Mouse (Mus musculus) embryonic facial prominence, embryonic 15.5 days (tissue): ENCODE results near the gene Alcam. TPM values are rescaled to one million over a fixed set of nuclear protein-coding genes. Genes with fewer than 3 reads are reported as not detected.

Experiments
- ATAC-seq: fragments of 200-750 bp; cut with Nextera tagmentation; 2 replicates; pipeline ENCODE4 v1.8.0; 2017; ENCODE audit warnings: low read depth, moderate TSS enrichment; ENCODE audit not compliant: insufficient number of reproducible peaks, low FRiP score, low TSS enrichment
- H3K27ac ChIP-seq: fragments of 300-500 bp; sonication (generic); replicated peaks from 2 replicates; pipeline ENCODE4 v1.5.1; 2015; ENCODE audit warnings: mild to moderate bottlenecking, inconsistent platforms
- H3K27me3 ChIP-seq: fragments of 300-500 bp; sonication (generic); 2 replicates; pipeline ENCODE4 v1.6.1; 2015; ENCODE audit warnings: inconsistent platforms
- H3K36me3 ChIP-seq: fragments of 300-500 bp; sonication (generic); 2 replicates; pipeline ENCODE4 v1.6.1; 2015; ENCODE audit warnings: mild to moderate bottlenecking, inconsistent platforms
- H3K4me1 ChIP-seq: fragments of 300-500 bp; sonication (generic); 2 replicates; pipeline ENCODE4 v1.6.1; 2015; ENCODE audit warnings: inconsistent platforms
- H3K4me2 ChIP-seq: fragments of 300-500 bp; sonication (generic); replicated peaks from 2 replicates; pipeline ENCODE4 v1.6.1; 2015; ENCODE audit warnings: mild to moderate bottlenecking, inconsistent platforms
- H3K4me3 ChIP-seq: fragments of 300-500 bp; sonication (generic); replicated peaks from 2 replicates; pipeline ENCODE4 v1.5.1; 2015; ENCODE audit warnings: mild to moderate bottlenecking, inconsistent platforms
- H3K9ac ChIP-seq: fragments of 300-500 bp; sonication (generic); 2 replicates; pipeline ENCODE4 v1.6.1; 2015; ENCODE audit warnings: inconsistent platforms
- H3K9me3 ChIP-seq: fragments of 300-500 bp; sonication (generic); replicated peaks from 2 replicates; pipeline ENCODE4 v1.6.1; 2016; ENCODE audit warnings: inconsistent platforms
- WGBS: fragments of 180-500 bp; shearing (Covaris S2); methylation state at CpG from one replicate; pipeline ENCODE4 v1.1.7; 2015; 5-methylcytosine and 5-hydroxymethylcytosine counted together
- polyA plus RNA-seq: library from polyadenylated mRNA; unstranded; fragments of >200 nt; fragmentation: Nextera tagmentation; extraction: Ambion mirVana; gene quantifications from 2 replicates; pipeline ENCODE4 v1.2.1, GENCODE M21; 2015

Alcam gene
- polyA plus RNA-seq, 1 experiment from 2014 or later: 36.4 TPM

- H3K4me3 ChIP-seq: no peak overlapping the region
- no peaks in the 10 kb centered on the region for H3K9me3 ChIP-seq
- no peak overlapping the region for H3K4me2 ChIP-seq
- no peaks in the 10 kb centered on the region for H3K4me1 ChIP-seq
- ATAC-seq: no peak
- H3K9ac ChIP-seq: no peak overlapping the region
- H3K27me3 ChIP-seq: no peaks in the 10 kb centered on the region
- no peak overlapping the region for H3K27ac ChIP-seq
- H3K36me3 ChIP-seq: no peaks in the 10 kb centered on the region
- WGBS: 70% methylated on average over 7 of the region's 7 CpGs
Measured at GRCm38 (mm10) chr16:52301730-52302129, 152.1 kb downstream of the Alcam start.

- Histone ChIP-seq H3K4me1 (no peaks in the 10 kb centered on the region), H3K4me3 (no peak overlapping the region), H3K4me2 (no peak overlapping the region), H3K9me3 (no peaks in the 10 kb centered on the region), H3K27me3 (no peaks in the 10 kb centered on the region), H3K27ac (no peak overlapping the region), H3K36me3 (no peaks in the 10 kb centered on the region), H3K9ac (no peak overlapping the region)
- ATAC-seq: no peak
- WGBS: 43% methylated on average over 1 of the region's 1 CpGs
Measured at GRCm38 (mm10) chr16:52296376-52296775, 157.5 kb downstream of the Alcam start.

GRCm38 (mm10) chr16:52295535-52295934 lies 158.3 kb downstream of the Alcam start:
- H3K4me1 ChIP-seq: no peaks in the 10 kb centered on the region
- no peaks in the 10 kb centered on the region for H3K9me3 ChIP-seq
- no peak overlapping the region for H3K9ac ChIP-seq
- H3K4me3 ChIP-seq: no peak overlapping the region
- H3K36me3 ChIP-seq: no peaks in the 10 kb centered on the region
- no peak overlapping the region for H3K27ac ChIP-seq
- H3K4me2 ChIP-seq: no peak overlapping the region
- H3K27me3 ChIP-seq: no peaks in the 10 kb centered on the region
- ATAC-seq: no peak

DNA sequence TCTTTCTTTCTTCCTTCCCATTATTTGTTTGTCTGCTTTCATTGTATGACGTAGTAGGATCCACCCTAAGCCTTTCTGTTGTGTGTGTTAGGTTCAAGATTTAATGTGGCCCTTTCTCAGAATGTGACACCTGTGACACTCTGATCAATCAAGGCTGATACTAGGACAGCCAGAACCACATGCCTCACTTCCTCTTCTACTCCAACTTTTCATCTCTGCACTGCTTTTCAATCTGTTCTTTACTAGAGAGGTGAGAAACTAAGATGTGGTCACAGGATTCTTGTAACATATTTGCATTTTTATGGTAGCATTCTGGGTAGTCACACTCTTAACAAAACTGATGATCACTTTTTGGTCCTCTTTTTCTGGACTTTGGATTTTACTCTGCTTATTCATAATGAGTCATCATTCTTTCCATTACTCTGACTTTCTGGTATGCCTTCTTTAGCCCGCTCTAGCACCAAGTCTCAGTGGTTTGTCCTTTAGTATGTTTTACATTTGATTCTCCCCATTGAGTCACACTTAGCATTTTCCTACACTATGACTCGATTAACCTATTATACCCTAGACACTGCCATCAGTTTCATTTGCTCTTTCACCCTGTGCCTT lies 161.3 kb downstream of the Alcam start:
- 87% methylated on average over 3 of the region's 3 CpGs for WGBS
- H3K4me1 ChIP-seq: no peaks in the 10 kb centered on the region

DNA sequence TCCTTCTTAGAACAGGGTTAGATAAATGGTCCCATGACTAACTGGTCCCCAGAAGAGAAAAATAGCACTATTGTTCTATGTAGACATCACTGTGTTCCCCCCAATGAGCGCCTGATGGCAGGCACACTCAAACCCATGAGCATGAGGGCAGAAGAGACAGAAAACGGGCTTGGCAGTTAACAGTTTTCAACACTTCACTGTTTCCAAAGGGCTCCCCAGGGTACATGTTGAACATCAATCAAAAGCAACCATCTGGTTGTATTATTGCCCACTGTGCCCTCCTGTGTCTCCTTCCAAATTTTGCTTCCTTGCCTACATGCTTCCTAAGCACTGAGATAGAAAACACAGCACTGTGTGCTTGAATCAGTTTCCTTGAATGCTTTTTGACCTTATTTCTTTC lies 173.7 kb downstream of the Alcam start:
- no peaks in the 10 kb centered on the region for H3K27me3 ChIP-seq
- H3K36me3 ChIP-seq: no peaks in the 10 kb centered on the region
- no peak overlapping the region for H3K4me2 ChIP-seq
- no peak overlapping the region for H3K27ac ChIP-seq
- no peak overlapping the region for H3K4me3 ChIP-seq
- no peak for ATAC-seq
- no peaks in the 10 kb centered on the region for H3K9me3 ChIP-seq
- WGBS: 78% methylated on average over 2 of the region's 2 CpGs
- no peaks in the 10 kb centered on the region for H3K4me1 ChIP-seq
- H3K9ac ChIP-seq: no peak overlapping the region

More for the DNA sequence above, 161.3 kb downstream of the Alcam start:
- no peaks in the 10 kb centered on the region for H3K27me3 ChIP-seq
- H3K9ac ChIP-seq: no peak overlapping the region
- H3K4me2 ChIP-seq: no peak overlapping the region
- H3K36me3 ChIP-seq: 0 out of 2 replicates have a peak, but pooled peaks cover 7% of the 10 kb centered on the region
- no peak overlapping the region for H3K4me3 ChIP-seq
- no peak overlapping the region for H3K27ac ChIP-seq
- ATAC-seq: no peak
- H3K9me3 ChIP-seq: no peaks in the 10 kb centered on the region

- Histone ChIP-seq H3K9me3 (no peaks in the 10 kb centered on the region), H3K27me3 (no peaks in the 10 kb centered on the region)
- no peak for ATAC-seq
Measured at GRCm38 (mm10) chr16:52265066-52265465, 188.8 kb downstream of the Alcam start.

GRCm38 (mm10) chr16:52263751-52264150 lies 190.1 kb downstream of the Alcam start:
- no peak overlapping the region for H3K9ac ChIP-seq
- H3K4me3 ChIP-seq: no peak overlapping the region
- no peak overlapping the region for H3K27ac ChIP-seq
- no peaks in the 10 kb centered on the region for H3K27me3 ChIP-seq
- ATAC-seq: no peak
- 0 out of 2 replicates have a peak, but pooled peaks cover 3% of the 10 kb centered on the region for H3K36me3 ChIP-seq
- H3K4me1 ChIP-seq: no peaks in the 10 kb centered on the region
- H3K4me2 ChIP-seq: no peak overlapping the region
- H3K9me3 ChIP-seq: no peaks in the 10 kb centered on the region

More at GRCm38 (mm10) chr16:52265066-52265465, 188.8 kb downstream of the Alcam start:
- 86% methylated on average over 4 of the region's 4 CpGs for WGBS
- 0 out of 2 replicates have a peak, but pooled peaks cover 3% of the 10 kb centered on the region for H3K36me3 ChIP-seq
- H3K4me3 ChIP-seq: no peak overlapping the region
- H3K4me1 ChIP-seq: no peaks in the 10 kb centered on the region
- H3K4me2 ChIP-seq: no peak overlapping the region
- H3K27ac ChIP-seq: no peak overlapping the region
- no peak overlapping the region for H3K9ac ChIP-seq

DNA sequence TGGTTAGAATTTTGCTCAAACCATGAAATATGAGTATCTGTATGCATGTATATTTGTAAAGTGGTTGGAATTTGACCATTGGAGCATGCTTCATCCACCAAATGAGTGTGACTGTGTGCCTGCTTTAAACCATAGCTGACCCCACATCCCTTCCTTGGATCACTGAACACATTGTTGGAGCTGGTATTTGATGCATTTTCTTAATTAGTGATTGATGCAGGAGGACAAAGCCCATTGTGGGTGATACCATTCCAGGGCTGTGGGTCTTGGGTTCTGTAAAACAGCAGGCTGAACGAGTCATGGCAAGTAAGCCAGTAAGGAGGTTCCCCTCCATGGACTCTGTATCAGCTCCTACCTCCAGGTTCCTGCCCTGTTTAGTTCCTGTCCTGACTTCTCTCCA lies 191.3 kb downstream of the Alcam start:
- Histone ChIP-seq H3K27ac (no peak overlapping the region), H3K4me3 (no peak overlapping the region), H3K4me1 (no peaks in the 10 kb centered on the region), H3K9me3 (no peaks in the 10 kb centered on the region), H3K36me3 (no peaks in the 10 kb centered on the region), H3K27me3 (no peaks in the 10 kb centered on the region), H3K9ac (no peak overlapping the region), H3K4me2 (no peak overlapping the region)
- WGBS: 65% methylated on average over 1 of the region's 1 CpGs
- no peak for ATAC-seq

- no peak for ATAC-seq
- Histone ChIP-seq H3K4me1 (no peaks in the 10 kb centered on the region), H3K4me3 (no peak overlapping the region), H3K9ac (no peak overlapping the region), H3K4me2 (no peak overlapping the region), H3K9me3 (no peaks in the 10 kb centered on the region), H3K27ac (no peak overlapping the region), H3K36me3 (no peaks in the 10 kb centered on the region), H3K27me3 (no peaks in the 10 kb centered on the region)
- 88% methylated on average over 1 of the region's 1 CpGs for WGBS
Measured at GRCm38 (mm10) chr16:52261755-52262154, 192.1 kb downstream of the Alcam start.

- no peak for ATAC-seq
- Histone ChIP-seq H3K4me2 (no peak overlapping the region), H3K4me1 (no peaks in the 10 kb centered on the region), H3K36me3 (no peaks in the 10 kb centered on the region), H3K9ac (no peak overlapping the region), H3K9me3 (no peaks in the 10 kb centered on the region), H3K27me3 (no peaks in the 10 kb centered on the region), H3K4me3 (no peak overlapping the region), H3K27ac (no peak overlapping the region)
- WGBS: 78% methylated on average over 4 of the region's 4 CpGs
Measured at GRCm38 (mm10) chr16:52250935-52251334, 202.9 kb downstream of the Alcam start.

- Histone ChIP-seq H3K27me3 (no peaks in the 10 kb centered on the region), H3K36me3 (no peaks in the 10 kb centered on the region), H3K4me2 (no peak overlapping the region), H3K4me1 (no peaks in the 10 kb centered on the region), H3K4me3 (no peak overlapping the region), H3K9me3 (no peaks in the 10 kb centered on the region), H3K9ac (no peak overlapping the region), H3K27ac (no peak overlapping the region)
- WGBS: 85% methylated on average over 4 of the region's 4 CpGs
- ATAC-seq: no peak
Measured at GRCm38 (mm10) chr16:52250196-52250595, 203.7 kb downstream of the Alcam start.

DNA sequence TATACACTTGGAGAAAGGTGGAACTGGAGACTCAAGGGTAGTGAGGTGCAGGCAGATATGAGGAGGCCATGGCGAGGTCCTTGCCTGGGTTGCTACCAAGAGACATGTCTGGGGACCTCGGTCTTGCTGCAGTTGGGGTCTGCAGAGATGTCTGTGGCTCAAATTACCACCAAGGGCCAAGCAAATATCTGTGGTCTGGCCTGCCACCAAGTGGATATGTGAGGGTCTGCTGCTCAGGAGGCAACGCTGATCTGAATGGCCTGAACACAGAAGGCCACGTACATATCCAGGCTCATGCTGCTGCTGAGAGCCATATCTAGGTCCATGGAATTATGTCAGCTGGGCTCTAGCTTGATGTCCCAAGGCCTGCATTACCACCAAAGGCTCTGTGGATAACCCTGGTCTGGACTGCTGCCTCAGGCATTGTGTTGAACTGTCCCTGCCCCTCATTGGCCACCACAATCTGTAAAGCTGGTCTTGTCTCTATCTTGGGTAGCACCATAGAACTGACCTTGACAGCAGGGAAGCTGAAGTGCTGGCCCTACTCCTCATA lies 210.4 kb downstream of the Alcam start:
- Histone ChIP-seq H3K27me3 (no peaks in the 10 kb centered on the region), H3K9ac (no peak overlapping the region), H3K36me3 (no peaks in the 10 kb centered on the region), H3K4me2 (no peak overlapping the region), H3K9me3 (no peaks in the 10 kb centered on the region), H3K4me1 (no peaks in the 10 kb centered on the region), H3K4me3 (no peak overlapping the region), H3K27ac (no peak overlapping the region)
- ATAC-seq: no peak
- WGBS: 75% methylated on average over 4 of the region's 4 CpGs
